Mouse (Mus musculus) kidney, postnatal 14 days (tissue): ENCODE results near the gene Rpl41.

ENCODE experiments used
- DNase-seq: peaks from one replicate; pipeline ENCODE4 v3.0.0; 2022; ENCODE audit warnings: mixed read lengths

Gene Rpl41

DNA sequence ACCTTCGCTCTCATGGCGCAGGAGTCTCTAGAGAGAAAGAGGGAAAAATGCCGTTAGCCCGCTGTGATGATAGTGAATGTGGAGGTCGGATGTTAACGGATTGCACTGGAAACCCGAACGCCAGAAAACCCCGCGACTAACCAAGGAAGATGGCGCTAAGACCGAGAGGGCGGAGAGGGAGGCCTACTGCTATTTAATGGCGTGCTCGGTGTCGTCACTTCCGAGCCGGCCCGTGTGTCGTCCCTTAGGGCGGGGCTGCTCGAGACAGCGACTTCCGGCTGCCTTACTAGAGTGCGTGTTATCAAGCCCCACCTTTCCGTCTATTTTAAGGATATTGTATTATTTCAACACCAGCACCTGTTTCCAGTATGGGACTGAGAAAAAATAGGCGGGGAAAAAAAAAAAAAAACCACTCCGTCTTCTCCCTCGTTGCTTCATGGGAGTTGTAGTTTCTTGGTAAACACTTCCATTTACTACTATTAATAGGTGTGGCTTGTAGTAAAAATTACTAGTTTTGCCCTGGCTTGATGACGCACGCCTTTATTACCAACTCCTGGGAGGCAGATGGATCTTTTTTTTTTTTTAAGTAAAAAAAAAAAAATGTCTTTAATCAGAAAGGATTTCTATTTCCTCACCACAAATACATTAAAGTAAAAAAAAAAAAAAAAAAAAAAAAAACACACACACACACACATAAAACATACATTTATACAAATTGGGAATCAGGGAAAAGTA is at the start of gene Rpl41:
Gene Rpl41 (minus strand): TSS at position 359 of the 735 bp plus-strand sequence.
- DNase-seq, result peak; percentile 96

- no peak for DNase-seq
These were observed 49.4 kb upstream of the Rpl41 start for GRCm38 (mm10) chr10:128598476-128598875.

DNA sequence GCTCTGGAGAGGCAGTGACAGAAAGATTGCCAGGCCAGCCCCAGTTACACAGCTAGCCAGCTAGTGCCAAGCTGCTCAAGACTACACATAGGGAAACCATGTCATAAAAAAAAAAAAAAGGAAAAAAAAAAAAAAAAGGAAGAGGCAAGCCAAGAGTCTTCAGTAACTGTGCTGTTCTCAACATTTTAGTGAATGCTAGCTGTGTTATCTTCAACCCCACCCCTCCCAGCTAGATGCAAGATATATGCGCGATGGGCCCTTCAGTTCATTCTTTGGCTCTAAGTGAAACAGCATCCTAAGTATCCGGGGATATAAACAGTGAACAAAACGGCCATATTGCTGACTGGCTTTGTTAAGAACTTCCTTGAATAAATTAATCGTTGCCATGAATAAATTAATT is 43.7 kb upstream of the Rpl41 start:
- no peak for DNase-seq

- no peak for DNase-seq
These were observed 42.3 kb upstream of the Rpl41 start for GRCm38 (mm10) chr10:128591436-128591835.

DNA sequence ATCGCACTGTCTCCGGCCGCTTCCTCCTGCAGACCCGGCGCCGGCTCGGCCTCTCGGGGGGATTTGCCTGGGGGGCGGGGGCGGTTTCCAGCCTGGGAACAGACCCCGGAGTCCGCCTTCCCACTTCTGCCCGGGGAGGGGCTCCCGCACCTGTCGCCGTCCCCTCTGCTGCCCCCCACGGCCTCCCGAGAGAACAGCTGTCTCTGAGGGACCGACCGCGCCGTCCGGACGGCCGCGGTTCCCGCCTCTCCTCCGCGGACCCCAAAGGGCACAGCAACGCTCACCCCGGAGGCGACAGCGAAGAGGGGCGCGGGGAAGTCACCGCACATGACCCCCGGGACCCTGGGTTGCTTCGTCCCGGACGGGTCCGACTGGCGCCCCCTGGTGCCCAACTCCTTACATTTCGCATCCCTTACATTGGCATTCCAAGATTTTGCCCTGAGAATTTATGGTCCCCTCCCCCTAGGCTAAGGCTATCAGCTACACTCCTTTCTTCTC is 41.1 kb upstream of the Rpl41 start:
- DNase-seq, result peak; percentile 78

GRCm38 (mm10) chr10:128589464-128590192 is 40.5 kb upstream of the Rpl41 start, which contains the start of gene Erbb3:
TSS of gene Erbb3 (minus strand) at chr10:128589652.
- DNase-seq, result peak; percentile 83

DNA sequence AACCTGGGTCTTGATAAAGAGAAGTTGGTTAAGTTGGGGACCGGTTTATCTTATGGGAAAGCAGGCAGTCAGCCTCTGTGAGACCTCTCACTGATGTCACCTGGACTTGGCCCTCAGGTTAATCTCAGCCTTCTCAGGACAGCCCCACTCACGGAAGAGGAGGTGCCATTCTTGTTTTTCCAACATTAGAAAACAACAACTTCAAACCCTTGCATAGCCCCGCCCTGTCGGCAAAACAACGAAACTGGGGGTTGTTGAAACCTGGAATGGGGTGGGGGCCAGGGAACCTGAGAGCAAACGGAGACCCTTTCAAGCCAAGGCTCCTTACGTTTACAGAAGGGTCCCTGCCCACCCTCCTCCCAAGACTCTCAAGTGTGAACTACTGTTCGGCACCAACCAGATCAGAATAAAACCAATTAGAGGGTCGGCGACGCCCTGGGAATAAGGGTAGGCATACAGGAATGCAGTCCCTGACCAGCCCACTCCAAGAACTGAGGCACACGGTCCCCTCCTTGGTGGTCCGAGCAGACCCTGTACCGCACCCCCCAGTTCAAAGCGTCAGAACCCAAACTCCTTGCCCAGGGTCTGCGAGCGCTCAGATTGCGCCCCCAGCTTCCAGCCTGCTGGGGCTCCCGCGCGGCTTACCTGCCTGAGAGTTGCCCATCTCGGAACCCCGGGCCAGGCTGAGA is 39.8 kb upstream of the Rpl41 start:
- DNase-seq, result peak; percentile 60

DNA sequence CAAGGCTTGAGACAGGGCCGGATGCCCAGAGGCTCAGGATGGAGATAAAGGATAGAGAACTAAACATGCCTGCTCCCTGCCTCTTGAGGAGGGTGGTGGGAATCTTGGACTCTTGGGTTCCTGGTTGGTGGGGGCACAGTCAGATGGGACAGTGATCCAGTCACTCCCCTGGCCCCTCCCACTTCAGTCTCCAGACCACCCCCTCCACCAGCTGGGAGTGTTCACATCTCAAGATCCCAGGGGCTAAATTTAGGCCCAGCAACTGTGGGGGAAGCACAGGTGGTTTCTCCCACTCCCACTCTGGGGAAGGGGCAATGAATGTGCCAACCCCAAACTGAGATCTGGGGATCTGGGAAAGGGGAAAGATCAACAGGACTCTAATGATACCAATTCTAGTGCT is 39.0 kb upstream of the Rpl41 start:
- DNase-seq, result peak; percentile 16

DNA sequence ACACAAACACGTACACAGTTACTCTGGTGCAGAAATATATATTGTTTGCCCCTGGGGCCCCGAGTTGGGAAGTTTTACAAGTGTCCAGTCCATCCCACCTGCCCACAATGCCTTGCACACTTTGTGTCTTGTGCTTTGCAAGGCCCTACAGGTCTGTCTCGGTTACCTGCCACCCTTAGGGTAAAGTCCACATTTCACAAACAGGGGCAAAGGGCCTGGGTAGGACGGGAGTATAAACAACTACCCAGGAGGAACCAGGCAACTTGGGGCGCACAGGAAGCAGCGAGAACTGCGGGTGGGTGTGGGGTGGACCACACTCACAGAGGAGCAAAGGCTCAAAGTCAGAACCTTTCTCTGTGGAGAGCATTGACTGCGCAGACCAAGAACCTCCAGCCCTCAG is 38.6 kb upstream of the Rpl41 start:
- DNase-seq, result peak; percentile 79

GRCm38 (mm10) chr10:128587120-128587519 is 38.0 kb upstream of the Rpl41 start:
- no peak for DNase-seq

DNA sequence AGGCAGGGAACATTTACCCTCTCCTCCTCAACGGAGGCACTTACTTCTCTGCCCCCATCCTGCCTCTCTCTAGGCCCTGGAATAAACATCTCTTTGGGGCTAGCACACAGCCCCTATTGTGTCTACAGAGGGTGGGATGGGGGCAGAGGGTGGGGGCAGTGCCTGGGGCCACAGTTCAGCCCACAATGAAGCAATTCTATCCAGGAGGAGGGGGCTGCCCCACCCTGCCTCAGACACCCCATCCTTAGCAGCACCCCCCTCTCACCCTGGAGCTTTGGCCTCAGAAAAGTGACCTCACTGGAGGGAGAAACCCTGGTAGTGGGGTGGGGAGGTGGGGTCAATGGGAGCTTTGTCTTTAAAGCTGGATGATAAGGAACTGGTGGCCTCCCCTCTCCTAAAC is 37.4 kb upstream of the Rpl41 start:
- no peak for DNase-seq

DNA sequence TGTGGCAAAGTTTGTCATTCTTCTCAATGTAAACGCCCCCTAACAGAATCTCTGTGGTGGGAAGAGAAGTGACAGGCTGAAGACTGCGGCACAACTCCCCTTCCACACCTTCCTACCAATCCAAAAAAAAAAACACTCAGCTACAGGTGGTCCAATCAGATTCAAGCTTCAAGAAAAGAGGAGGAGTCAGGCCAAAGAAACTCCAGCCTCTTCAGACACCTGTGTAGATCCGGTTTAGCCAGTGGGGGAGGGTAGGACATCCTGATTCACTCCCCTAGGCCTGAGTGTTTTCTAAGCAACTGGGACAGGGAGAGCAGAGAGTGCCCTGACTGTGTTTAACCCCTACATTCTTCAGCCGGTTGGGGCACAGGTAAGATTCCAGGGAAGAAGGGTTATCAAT is 35.3 kb upstream of the Rpl41 start:
- peak; percentile 74 for DNase-seq

- DNase-seq, result peak; percentile 87
These were observed 34.5 kb upstream of the Rpl41 start for GRCm38 (mm10) chr10:128583644-128584043.

- DNase-seq, result no peak
These were observed 30.6 kb upstream of the Rpl41 start for GRCm38 (mm10) chr10:128579731-128580130.

DNA sequence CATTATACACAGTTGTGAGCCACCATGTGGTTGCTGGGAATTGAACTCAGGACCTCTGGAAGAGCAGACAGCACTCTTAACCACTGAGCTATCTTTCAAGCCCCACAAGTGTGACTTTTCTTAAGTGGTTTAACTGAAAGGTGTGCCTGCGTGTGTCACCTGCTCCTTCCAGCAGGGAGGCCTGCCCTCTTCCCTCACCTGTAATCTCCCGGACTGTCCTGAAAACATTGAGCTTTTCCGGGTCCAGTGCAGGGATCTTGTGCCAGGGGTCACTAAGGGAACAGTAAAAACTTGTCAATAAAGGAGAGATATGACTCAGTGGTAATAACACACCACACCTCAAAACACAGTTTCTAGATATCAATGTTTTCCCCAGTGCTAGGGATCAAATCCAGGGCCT is 30.2 kb upstream of the Rpl41 start:
- no peak for DNase-seq

- DNase-seq, result no peak
These were observed 29.2 kb upstream of the Rpl41 start for GRCm38 (mm10) chr10:128578330-128578729.

- no peak for DNase-seq
These were observed 26.0 kb upstream of the Rpl41 start for GRCm38 (mm10) chr10:128575063-128575462.

GRCm38 (mm10) chr10:128565788-128566531 is 16.9 kb upstream of the Rpl41 start, which contains the start of gene Pa2g4:
TSS of gene Pa2g4 (minus strand) at chr10:128565987.
- peak; percentile 99 for DNase-seq

GRCm38 (mm10) chr10:128565206-128565787 is 16.2 kb upstream of the Rpl41 start:
- peak; percentile 39 for DNase-seq

DNA sequence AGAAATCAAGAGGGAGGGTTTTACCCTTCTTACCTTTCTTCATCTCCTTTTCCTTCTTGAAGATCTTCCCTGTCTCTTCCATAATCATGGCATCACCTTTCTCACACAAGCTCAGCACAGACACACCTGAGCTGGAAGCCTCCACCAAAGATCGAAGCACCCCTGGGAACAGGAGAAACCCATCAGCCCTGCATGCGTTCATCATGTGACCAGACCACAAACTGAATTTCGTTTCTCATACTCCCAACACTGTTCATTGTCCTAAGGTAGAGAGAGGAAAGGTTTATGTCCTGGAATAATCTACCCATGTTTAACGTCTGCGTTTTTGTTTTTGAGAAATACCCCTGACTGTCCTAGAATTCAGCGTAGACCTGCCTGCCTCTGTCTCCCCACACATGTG is 14.4 kb upstream of the Rpl41 start:
- no peak for DNase-seq

GRCm38 (mm10) chr10:128556963-128557362 is 7.9 kb upstream of the Rpl41 start:
- no peak for DNase-seq

DNA sequence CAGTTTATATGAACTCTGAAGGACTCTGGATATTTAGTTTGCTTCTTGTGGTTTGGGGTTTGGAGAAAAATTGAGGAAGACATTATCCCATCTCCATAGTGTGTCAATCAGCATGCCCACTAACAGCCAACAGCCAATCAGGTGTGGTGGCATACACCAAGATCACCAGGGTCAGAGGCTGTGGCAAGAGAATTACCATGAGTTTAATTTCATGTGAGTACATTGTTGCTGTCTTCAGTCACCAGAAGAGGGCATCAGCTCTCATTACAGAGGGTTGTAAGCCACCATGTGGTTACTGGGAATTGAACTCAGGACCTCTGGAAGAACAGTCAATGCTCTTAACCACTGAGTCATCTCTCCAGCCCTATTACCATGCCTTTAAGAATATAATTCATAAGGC is 7.2 kb upstream of the Rpl41 start:
- DNase-seq, result no peak
